Mouse (Mus musculus) left cerebral cortex, adult 18-20 months (tissue): ENCODE measurements around the gene Dclre1c. TPM values are rescaled to one million over a fixed set of nuclear protein-coding genes. Genes with fewer than 3 reads are reported as not detected.

Experiments used
- DNase-seq, 2 experiments: peaks; one replicate each; pipeline ENCODE4 v3.0.0; 2021 to 2022; ENCODE audit warnings: low spot score in 2 of 2, mixed read lengths in 1 of 2
- total RNA-seq, 2 experiments: library from RNA; stranded (reverse); gene quantifications; 2 replicates each; pipeline ENCODE4 v1.2.3; 2021

The Dclre1c gene
- total RNA-seq, 2 experiments from 2014 or later = 10.7 to 11.9 TPM

- DNase-seq = peak; percentile 62 to 68
Measured at GRCm38 (mm10) chr2:3474361-3474805, 50.5 kb downstream of the Dclre1c start.

GRCm38 (mm10) chr2:3474861-3475283 lies 50.9 kb downstream of the Dclre1c start, which contains the start of gene Suv39h2:
Suv39h2 (minus strand) TSS chr2:3475031.
- peak; percentile 96 to 97 for DNase-seq

GRCm38 (mm10) chr2:3475746-3476251 lies 51.9 kb downstream of the Dclre1c start:
- no peak for DNase-seq

GRCm38 (mm10) chr2:3480239-3480638 lies 56.3 kb downstream of the Dclre1c start:
- no peak for DNase-seq

GRCm38 (mm10) chr2:3489816-3490215 lies 65.9 kb downstream of the Dclre1c start:
- no peak for DNase-seq

- no peak for DNase-seq
Measured at GRCm38 (mm10) chr2:3493833-3494409, 70.0 kb downstream of the Dclre1c start.

- no peak for DNase-seq
Measured at GRCm38 (mm10) chr2:3499543-3499942, 75.6 kb downstream of the Dclre1c start.

- no peak for DNase-seq
Measured at GRCm38 (mm10) chr2:3500886-3501285, 77.0 kb downstream of the Dclre1c start.

- no peak for DNase-seq
Measured at GRCm38 (mm10) chr2:3512076-3512475, 88.1 kb downstream of the Dclre1c start.

GRCm38 (mm10) chr2:3512552-3513454 lies 88.9 kb downstream of the Dclre1c start, which contains the start of the genes Gm45902, Hspa14 and Cdnf:
Gm45902 (minus strand) TSS chr2:3512790.
Hspa14 (minus strand) TSS chr2:3512814.
Cdnf (plus strand) TSS chr2:3513030.
- peak; percentile 92 to 95 for DNase-seq

Other genes starting within 250 kb of the Dclre1c start
- 100 to 1,000 TPM in 1 of 2 experiments, 10 to 100 TPM in 1; 99.5 to 103 TPM for gene Nmt2, start 139.9 kb upstream of the Dclre1c start, total RNA-seq
- gene Rpp38, start 91.5 kb upstream of the Dclre1c start, total RNA-seq = 10 to 100 TPM in 1 of 2 experiments, 1 to 10 TPM in 1; 7.7 to 10.4 TPM
- gene Acbd7, start 88.0 kb upstream of the Dclre1c start, total RNA-seq = 1 to 10 TPM in 1 of 2 experiments, under 1 TPM in 1; 0.96 to 1.3 TPM
- not detected for gene Olah, start 26.9 kb upstream of the Dclre1c start, total RNA-seq
- gene Meig1, start 1.5 kb upstream of the Dclre1c start, total RNA-seq = 1 to 10 TPM; 1.6 to 2.0 TPM
- gene Suv39h2, start 50.9 kb downstream of the Dclre1c start, total RNA-seq = 1 to 10 TPM; 3.5 to 4.0 TPM
- 1 to 10 TPM; 4.2 to 4.4 TPM for gene Gm45902, start 88.7 kb downstream of the Dclre1c start, total RNA-seq
- 10 to 100 TPM; 43.9 to 44.6 TPM for gene Hspa14, start 88.7 kb downstream of the Dclre1c start, total RNA-seq
- gene Cdnf, start 88.9 kb downstream of the Dclre1c start, total RNA-seq = under 1 TPM; 0.47 to 0.53 TPM
- 1 to 10 TPM; 7.7 to 9.3 TPM for gene Fam107b, start 146.4 kb downstream of the Dclre1c start, total RNA-seq